Mouse (Mus musculus): ENCODE measurements around the gene Plrg1. TPM values are rescaled to one million over a fixed set of nuclear protein-coding genes. Genes with fewer than 3 reads are reported as not detected.

Gene Plrg1
- polyA plus RNA-seq (2015; fragmentation: Nextera tagmentation; extraction: Ambion mirVana): 89.5 and 91.2 TPM in 2 replicates

DNA sequence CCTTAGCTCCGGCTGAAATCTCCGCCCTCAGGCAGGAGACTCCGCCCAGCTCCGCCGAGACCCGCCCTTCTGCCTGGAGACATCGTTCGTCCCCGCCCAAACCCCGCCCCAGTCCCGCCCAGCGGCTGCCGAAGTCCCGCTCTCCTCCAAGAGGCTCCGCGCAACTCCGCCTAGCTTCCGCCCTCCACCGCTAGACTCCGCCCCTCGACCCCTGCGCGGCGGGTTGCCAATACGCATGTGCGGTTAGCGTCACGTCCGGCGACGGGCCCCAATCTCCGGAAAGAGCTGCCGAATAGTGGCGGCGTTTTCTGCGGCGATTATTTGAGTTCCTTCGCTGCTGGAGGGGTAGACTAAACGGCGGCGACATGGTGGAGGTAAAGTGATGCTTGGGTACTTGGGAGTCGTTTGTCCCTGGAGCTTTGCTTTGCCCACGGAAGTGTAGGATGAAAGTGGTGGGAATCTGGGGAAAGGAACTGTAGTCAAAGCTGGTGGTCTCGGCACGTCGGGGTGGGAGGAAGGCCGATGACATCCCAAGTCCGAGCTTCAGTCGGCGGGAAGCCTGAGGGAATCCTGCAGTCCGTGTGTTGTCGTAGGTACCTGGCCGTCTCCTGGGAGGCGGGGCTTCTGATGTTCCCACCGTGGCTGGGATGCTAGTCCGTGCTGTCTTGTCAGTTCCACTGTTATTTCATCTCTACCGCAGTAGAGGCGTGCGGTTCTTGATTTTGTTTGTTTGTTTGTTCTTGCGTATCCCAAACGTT lies at the start of gene Plrg1:
Plrg1 (plus strand) TSS at position 242 of the 758 bp plus-strand sequence.
- peak within 1 kb of the TSS; percentile 74 for H3K4me2 ChIP-seq
- no peaks in the 10 kb centered on the region for H3K27me3 ChIP-seq
- under 1% methylated on average over 61 of the region's 61 CpGs for WGBS
- H3K9me3 ChIP-seq: no peaks in the 10 kb centered on the region
- H3K27ac ChIP-seq: peak within 1 kb of the TSS; percentile 77
- H3K36me3 ChIP-seq: peaks cover 32% of the 10 kb centered on the region
- H3K4me1 ChIP-seq: peaks cover 9% of the 10 kb centered on the region
- peak within 1 kb of the TSS; percentile 69 for H3K9ac ChIP-seq
- ATAC-seq (ENCODE audit: insufficient number of reproducible peaks, low FRiP score, low TSS enrichment, low read depth): peak; percentile 98
- H3K4me3 ChIP-seq: peak within 1 kb of the TSS; percentile 70

DNA sequence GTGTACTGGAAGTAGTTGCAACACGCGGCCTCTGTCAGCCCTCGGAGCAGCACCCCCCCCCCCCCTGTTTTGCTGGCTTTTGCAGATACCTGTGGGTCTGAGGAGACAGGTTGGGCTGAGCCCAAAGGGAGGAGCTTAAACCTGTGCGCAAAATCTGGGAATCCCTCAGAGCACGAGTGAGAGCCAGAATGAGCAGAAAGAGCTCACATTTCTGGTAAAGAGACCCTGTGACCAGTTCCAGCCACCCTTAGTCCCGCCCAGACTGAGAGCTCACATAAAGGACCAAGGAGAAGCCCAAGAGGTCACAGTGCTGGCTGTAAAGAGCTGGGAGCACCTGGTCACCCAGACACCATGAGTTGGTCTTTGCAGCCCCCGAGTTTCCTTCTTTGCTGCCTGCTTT lies 47.8 kb upstream of the Plrg1 start, which contains the start of gene Fgg:
Fgg (plus strand) TSS at position 168 of the 400 bp plus-strand sequence.
- no peak for ATAC-seq (ENCODE audit: insufficient number of reproducible peaks, low FRiP score, low TSS enrichment, low read depth)
- Histone ChIP-seq H3K9ac (no peak within 1 kb of the TSS), H3K4me1 (no peaks in the 10 kb centered on the region), H3K27ac (no peak within 1 kb of the TSS), H3K9me3 (no peaks in the 10 kb centered on the region), H3K4me3 (no peak within 1 kb of the TSS), H3K4me2 (no peak within 1 kb of the TSS), H3K27me3 (no peaks in the 10 kb centered on the region), H3K36me3 (no peaks in the 10 kb centered on the region)
- WGBS: 39% methylated on average over 7 of the region's 7 CpGs

DNA sequence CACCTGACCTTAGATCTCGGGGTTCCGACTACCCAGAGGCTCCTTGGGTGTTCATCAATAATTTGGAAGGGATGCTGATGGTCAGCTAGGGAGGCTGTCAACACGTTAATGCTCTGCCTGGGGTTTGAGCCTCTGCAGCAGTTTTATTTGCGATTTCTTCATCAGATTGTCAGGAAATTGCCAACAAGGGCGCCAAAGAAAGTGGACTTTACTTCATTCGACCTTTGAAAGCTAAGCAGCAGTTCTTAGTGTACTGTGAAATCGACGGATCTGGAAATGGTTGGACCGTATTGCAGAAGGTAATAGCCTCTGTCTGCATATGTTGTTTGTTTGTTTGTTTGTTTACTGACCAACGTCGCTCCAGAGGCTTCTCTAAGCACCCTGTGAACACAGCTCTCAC lies 45.0 kb upstream of the Plrg1 start:
- H3K9ac ChIP-seq: no peak overlapping the region
- WGBS: 70% methylated on average over 11 of the region's 11 CpGs
- no peaks in the 10 kb centered on the region for H3K36me3 ChIP-seq
- no peak for ATAC-seq (ENCODE audit: insufficient number of reproducible peaks, low FRiP score, low TSS enrichment, low read depth)
- no peaks in the 10 kb centered on the region for H3K27me3 ChIP-seq
- no peaks in the 10 kb centered on the region for H3K9me3 ChIP-seq
- no peaks in the 10 kb centered on the region for H3K4me1 ChIP-seq
- H3K27ac ChIP-seq: no peak overlapping the region
- no peak overlapping the region for H3K4me2 ChIP-seq
- no peak overlapping the region for H3K4me3 ChIP-seq

DNA sequence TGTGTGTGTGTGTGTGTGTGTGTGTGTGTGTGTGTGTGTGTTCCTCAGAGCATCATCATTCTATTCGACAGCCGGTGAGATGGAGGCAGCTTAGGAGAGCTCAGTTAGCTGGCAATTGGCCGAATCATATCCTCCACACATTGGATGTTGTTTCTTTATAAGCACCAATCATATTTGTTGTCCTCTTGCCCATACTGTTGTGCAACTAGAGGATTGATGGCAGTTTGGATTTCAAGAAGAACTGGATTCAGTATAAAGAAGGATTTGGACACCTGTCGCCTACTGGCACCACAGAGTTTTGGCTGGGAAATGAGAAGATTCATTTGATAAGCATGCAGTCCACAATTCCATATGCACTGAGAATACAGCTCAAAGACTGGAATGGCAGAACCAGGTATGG lies 44.2 kb upstream of the Plrg1 start:
- H3K27ac ChIP-seq: no peak overlapping the region

DNA sequence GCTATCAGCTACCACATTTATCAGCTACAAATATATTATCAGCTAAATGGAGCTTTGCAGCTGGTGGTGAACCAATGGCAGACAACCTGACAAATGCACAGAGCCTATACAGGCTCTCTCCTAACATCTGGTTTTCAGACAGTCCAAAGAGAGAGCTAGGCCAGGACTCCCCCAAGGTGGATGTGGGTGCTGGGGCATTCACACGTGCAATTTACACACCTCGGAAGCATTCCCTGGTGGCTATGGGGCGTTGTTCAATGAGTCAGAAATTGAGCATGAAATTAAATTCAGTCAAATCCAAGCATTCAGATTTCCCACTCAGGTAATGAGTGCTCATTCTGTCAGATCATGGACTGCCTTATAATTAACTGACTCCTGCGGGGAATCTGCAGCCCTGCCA lies 43.8 kb upstream of the Plrg1 start:
- Histone ChIP-seq H3K27me3 (no peaks in the 10 kb centered on the region), H3K27ac (no peak overlapping the region), H3K4me3 (no peak overlapping the region), H3K36me3 (no peaks in the 10 kb centered on the region), H3K9me3 (no peaks in the 10 kb centered on the region), H3K4me2 (no peak overlapping the region), H3K4me1 (no peaks in the 10 kb centered on the region), H3K9ac (no peak overlapping the region)
- no peak for ATAC-seq (ENCODE audit: insufficient number of reproducible peaks, low FRiP score, low TSS enrichment, low read depth)
- 48% methylated on average over 4 of the region's 4 CpGs for WGBS

More for the DNA sequence above, 44.2 kb upstream of the Plrg1 start:
- H3K27me3 ChIP-seq: no peaks in the 10 kb centered on the region
- H3K4me1 ChIP-seq: no peaks in the 10 kb centered on the region
- H3K4me3 ChIP-seq: no peak overlapping the region
- 90% methylated on average over 4 of the region's 4 CpGs for WGBS
- H3K4me2 ChIP-seq: no peak overlapping the region
- H3K9me3 ChIP-seq: no peaks in the 10 kb centered on the region
- H3K9ac ChIP-seq: no peak overlapping the region
- ATAC-seq (ENCODE audit: insufficient number of reproducible peaks, low FRiP score, low TSS enrichment, low read depth): no peak
- no peaks in the 10 kb centered on the region for H3K36me3 ChIP-seq

DNA sequence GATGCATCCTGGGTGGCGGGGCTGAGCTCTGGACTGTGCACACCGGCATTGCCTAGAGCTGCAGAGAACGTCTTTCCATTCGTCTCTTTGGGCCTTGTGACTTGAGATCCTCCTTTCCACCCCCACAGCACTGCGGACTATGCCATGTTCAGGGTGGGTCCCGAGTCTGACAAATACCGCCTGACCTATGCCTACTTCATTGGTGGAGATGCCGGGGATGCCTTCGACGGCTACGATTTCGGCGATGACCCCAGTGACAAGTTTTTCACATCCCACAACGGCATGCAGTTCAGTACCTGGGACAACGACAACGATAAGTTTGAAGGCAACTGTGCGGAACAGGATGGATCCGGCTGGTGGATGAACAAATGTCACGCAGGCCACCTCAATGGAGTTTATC lies 42.7 kb upstream of the Plrg1 start:
- H3K4me2 ChIP-seq: no peak overlapping the region
- H3K27ac ChIP-seq: no peak overlapping the region
- no peaks in the 10 kb centered on the region for H3K27me3 ChIP-seq
- H3K36me3 ChIP-seq: no peaks in the 10 kb centered on the region
- ATAC-seq (ENCODE audit: insufficient number of reproducible peaks, low FRiP score, low TSS enrichment, low read depth): no peak
- H3K4me3 ChIP-seq: no peak overlapping the region
- no peaks in the 10 kb centered on the region for H3K9me3 ChIP-seq
- 91% methylated on average over 19 of the region's 19 CpGs for WGBS
- no peak overlapping the region for H3K9ac ChIP-seq
- H3K4me1 ChIP-seq: no peaks in the 10 kb centered on the region

DNA sequence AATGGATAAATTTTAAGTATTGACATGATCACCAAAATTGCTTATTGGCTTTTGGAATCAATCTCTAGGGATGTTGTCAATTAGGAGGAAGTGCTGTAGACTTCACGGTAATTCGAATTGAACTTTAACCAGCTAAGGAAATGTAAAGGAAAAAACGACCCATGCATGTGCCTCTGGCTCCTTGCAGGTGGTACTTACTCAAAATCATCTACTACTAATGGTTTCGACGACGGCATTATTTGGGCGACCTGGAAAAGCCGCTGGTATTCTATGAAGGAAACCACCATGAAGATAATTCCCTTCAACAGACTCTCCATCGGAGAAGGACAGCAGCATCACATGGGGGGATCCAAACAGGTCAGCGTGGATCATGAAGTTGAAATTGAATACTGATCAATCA lies 41.4 kb upstream of the Plrg1 start:
- Histone ChIP-seq H3K9me3 (no peaks in the 10 kb centered on the region), H3K4me2 (no peak overlapping the region), H3K4me1 (no peaks in the 10 kb centered on the region), H3K36me3 (no peaks in the 10 kb centered on the region), H3K27me3 (no peaks in the 10 kb centered on the region), H3K27ac (no peak overlapping the region), H3K9ac (no peak overlapping the region), H3K4me3 (no peak overlapping the region)
- no peak for ATAC-seq (ENCODE audit: insufficient number of reproducible peaks, low FRiP score, low TSS enrichment, low read depth)
- 86% methylated on average over 10 of the region's 10 CpGs for WGBS

DNA sequence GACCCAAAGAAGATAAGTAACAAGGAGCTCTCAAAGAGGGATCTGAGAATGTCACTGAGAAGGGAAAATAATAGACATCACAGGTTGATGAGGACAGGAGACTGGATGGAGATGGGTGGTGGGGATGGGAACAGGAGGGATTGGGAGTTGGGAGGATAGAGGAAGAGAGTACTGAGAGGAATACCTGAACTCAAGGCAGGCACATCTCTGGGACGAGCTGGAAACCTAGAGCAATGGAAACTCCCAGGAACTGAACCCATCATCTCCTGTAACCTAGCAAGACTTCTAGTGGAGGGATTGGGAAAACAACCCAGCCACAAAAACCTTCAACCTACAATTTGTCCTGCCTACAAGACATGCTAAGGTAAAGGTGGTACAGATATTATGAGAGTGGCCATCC lies 39.1 kb upstream of the Plrg1 start:
- no peaks in the 10 kb centered on the region for H3K36me3 ChIP-seq
- no peak overlapping the region for H3K4me3 ChIP-seq
- 79% methylated on average over 1 of the region's 1 CpGs for WGBS
- no peak overlapping the region for H3K27ac ChIP-seq
- ATAC-seq (ENCODE audit: insufficient number of reproducible peaks, low FRiP score, low TSS enrichment, low read depth): no peak
- no peaks in the 10 kb centered on the region for H3K4me1 ChIP-seq
- H3K9me3 ChIP-seq: no peaks in the 10 kb centered on the region
- H3K27me3 ChIP-seq: no peaks in the 10 kb centered on the region
- H3K4me2 ChIP-seq: no peak overlapping the region
- H3K9ac ChIP-seq: no peak overlapping the region

DNA sequence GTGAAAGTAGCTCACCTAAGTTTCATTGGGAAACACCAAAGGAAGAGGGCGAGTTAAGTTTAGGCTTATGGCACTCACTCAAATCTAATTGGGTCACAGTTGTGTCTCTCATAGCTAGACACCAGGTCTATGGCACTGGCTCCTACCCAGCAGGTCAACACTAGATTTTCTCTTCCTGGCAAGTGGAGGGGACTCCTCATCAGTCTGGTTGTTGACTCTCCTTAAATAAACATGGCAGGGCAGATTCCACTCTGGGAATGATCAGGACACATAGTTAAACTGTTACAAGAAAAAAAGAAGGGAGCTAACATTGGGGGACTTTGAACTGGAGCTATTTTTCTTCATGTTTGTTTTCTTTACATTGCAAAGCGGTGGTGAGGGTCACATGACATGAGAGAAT lies 34.9 kb upstream of the Plrg1 start:
- Histone ChIP-seq H3K36me3 (no peaks in the 10 kb centered on the region), H3K9ac (no peak overlapping the region), H3K27ac (no peak overlapping the region), H3K27me3 (no peaks in the 10 kb centered on the region), H3K4me3 (no peak overlapping the region), H3K9me3 (no peaks in the 10 kb centered on the region), H3K4me1 (no peaks in the 10 kb centered on the region), H3K4me2 (no peak overlapping the region)
- no peak for ATAC-seq (ENCODE audit: insufficient number of reproducible peaks, low FRiP score, low TSS enrichment, low read depth)
- WGBS: 83% methylated on average over 2 of the region's 2 CpGs

DNA sequence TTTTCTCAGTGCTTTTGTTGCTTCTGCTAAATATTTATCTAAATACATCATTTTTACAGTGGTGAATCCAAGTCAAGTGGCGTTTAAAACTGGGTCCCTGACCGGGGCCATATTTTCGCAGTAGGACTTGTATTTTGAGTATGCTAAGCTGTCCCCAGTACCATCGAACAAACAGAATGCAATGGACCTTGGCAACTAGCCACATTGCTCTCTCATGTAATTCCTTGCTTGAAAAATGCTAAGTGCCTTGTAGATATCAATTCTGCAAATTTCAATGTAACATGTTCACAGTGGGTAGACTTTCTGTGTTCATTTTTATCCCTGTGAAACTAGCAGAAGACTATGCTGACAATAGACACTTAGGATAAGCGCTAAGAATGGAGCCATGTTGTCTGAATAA lies 34.1 kb upstream of the Plrg1 start:
- H3K36me3 ChIP-seq: no peaks in the 10 kb centered on the region
- no peaks in the 10 kb centered on the region for H3K9me3 ChIP-seq
- H3K4me3 ChIP-seq: no peak overlapping the region
- H3K4me1 ChIP-seq: no peaks in the 10 kb centered on the region
- no peak for ATAC-seq (ENCODE audit: insufficient number of reproducible peaks, low FRiP score, low TSS enrichment, low read depth)
- H3K27me3 ChIP-seq: no peaks in the 10 kb centered on the region
- no peak overlapping the region for H3K9ac ChIP-seq
- H3K27ac ChIP-seq: no peak overlapping the region
- no peak overlapping the region for H3K4me2 ChIP-seq
- WGBS: 90% methylated on average over 5 of the region's 5 CpGs

DNA sequence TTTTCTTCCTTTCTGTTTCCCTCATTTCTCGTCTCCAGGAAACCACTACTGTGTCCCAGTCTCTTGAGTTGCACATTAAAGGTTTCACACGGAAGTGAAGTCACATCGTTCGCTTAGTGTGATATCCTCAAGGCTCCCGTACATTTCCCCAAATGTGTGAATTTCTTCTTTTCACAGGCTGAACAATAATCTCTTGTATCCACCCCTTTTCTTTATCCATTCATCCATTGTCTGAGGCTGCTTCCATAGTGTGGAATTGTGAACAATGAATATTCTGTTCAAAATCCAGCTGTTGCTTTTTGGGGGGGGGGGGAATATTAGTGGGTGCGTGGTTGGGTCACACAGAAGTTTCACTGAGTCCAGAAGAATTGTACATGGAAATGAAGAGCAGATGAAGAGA lies 30.3 kb upstream of the Plrg1 start:
- no peak overlapping the region for H3K4me3 ChIP-seq
- H3K27me3 ChIP-seq: no peaks in the 10 kb centered on the region
- no peaks in the 10 kb centered on the region for H3K4me1 ChIP-seq
- H3K4me2 ChIP-seq: no peak overlapping the region
- H3K9ac ChIP-seq: no peak overlapping the region
- H3K9me3 ChIP-seq: no peaks in the 10 kb centered on the region
- WGBS: 80% methylated on average over 6 of the region's 6 CpGs
- no peak overlapping the region for H3K27ac ChIP-seq
- no peak for ATAC-seq (ENCODE audit: insufficient number of reproducible peaks, low FRiP score, low TSS enrichment, low read depth)
- H3K36me3 ChIP-seq: no peaks in the 10 kb centered on the region

DNA sequence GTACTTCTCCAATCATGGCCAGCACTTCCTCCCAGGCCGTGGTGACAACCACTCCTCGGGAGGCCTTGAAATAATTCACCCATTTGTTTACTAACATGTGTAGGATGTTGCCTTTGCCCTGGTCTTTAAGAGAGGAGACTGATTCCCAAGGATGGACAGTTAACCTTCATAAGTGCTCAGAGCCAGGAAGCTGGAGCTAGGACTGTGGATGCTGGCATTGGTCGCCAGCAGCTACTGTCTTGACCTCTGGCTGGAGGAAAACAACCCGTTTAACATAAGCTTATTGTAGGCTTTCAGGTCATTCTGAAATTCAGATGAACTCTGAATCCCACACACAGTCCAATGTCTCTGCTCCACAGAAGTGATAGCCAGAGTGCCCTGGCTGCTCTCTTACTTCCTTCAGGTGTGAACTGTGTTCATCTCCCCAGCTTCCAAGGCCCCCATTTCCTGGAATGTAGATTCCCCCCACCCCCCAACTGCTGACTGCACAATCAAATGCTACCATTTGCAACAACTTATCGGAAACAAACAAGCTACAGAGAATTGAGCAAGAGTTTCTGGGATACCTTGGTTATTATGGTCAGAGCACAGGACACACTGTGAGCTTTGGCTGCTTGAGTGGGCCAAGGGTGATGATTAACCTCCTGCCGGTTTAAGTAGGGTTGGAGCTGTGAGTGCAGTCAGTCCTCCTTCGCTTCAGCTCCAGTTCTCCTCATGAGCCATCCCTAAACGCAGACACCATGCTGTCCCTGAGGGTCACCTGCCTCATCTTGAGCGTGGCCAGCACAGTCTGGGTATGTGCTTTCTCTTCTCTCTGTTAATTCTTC lies 29.6 kb upstream of the Plrg1 start, which contains the start of gene Fga:
Fga (plus strand) TSS at position 602 of the 827 bp plus-strand sequence.
- WGBS: 80% methylated on average over 9 of the region's 9 CpGs
- H3K4me2 ChIP-seq: no peak within 1 kb of the TSS
- H3K4me1 ChIP-seq: no peaks in the 10 kb centered on the region
- H3K9ac ChIP-seq: no peak within 1 kb of the TSS
- H3K27ac ChIP-seq: no peak within 1 kb of the TSS
- H3K36me3 ChIP-seq: no peaks in the 10 kb centered on the region
- H3K27me3 ChIP-seq: no peaks in the 10 kb centered on the region
- no peaks in the 10 kb centered on the region for H3K9me3 ChIP-seq
- ATAC-seq (ENCODE audit: insufficient number of reproducible peaks, low FRiP score, low TSS enrichment, low read depth): no peak
- H3K4me3 ChIP-seq: no peak within 1 kb of the TSS

Data from limb, embryonic 15.5 days (tissue).